Mouse (Mus musculus) retina, postnatal 1 day (tissue): Measurements from ENCODE around the gene Ppp1r14b.

Experiments
- DNase-seq: peaks from one replicate; pipeline ENCODE4 v3.0.0-alpha.2; 2012

The Ppp1r14b gene

DNA sequence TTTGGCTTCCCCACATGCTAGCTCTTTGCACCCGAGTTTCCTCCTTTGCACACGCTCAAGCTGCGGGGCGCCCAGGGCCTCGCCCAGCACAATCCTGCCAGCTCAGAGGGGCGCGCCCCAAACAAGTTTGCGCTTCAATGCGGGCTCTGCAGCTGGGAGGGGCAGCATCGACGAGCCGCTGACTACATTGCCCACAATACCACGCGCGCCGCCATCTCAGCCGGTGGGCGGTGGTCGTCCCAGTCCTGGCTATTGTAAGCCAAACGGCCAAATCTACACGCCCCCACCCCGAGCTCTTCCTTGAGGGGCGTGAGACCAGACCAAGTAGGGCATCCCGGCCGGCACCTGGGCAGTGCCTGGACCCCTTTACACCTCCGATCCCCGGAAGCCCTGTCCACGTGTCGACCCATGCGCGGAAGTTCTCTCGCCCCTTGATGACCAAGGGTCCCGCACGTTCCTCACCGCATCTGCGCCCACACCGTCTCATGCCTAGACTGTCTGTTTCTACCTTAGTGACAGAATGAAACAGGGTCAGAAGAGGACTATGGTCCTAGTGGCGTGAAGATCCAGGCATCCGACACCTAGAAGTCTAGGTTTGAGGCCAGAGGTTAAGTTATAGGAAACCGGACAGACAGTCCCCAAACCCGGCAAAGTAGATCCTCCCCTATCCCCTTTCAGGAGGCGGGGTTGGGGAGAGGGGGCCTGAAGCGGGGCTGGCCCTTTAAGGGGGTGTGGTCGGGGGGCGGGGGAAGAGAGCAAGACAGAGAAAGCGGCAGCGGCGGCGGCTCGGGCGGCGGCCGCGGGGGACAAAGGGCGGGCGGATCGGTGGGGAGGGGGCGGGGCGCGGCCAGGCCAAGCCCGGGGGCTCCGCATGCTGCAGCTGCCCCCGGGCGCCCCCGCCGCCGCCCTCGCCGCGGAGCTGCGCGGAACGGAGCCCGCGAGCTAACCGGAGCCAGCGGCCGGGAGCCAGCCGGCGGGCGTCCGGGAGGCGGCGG is at the start of gene Ppp1r14b:
Gene Ppp1r14b (plus strand): TSS at position 758 of the 995 bp plus-strand sequence.
- peak; percentile 93 for DNase-seq

DNA sequence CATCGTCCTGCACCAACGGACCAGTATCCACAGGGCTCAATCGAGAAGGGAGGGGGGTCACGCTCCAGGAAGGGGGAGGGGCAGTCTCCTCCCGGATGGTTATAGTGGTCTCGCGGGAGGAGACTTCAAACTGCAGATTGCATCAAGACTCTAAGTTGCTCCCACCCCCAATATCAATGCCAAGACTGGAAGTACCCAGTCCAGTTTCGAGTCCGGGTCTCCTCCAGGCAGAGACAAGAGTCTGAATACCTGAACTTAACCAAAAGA is 49.5 kb upstream of the Ppp1r14b start, which contains the start of gene Catsperz:
Gene Catsperz (minus strand): TSS at position 74 of the 267 bp plus-strand sequence.
- no peak for DNase-seq

DNA sequence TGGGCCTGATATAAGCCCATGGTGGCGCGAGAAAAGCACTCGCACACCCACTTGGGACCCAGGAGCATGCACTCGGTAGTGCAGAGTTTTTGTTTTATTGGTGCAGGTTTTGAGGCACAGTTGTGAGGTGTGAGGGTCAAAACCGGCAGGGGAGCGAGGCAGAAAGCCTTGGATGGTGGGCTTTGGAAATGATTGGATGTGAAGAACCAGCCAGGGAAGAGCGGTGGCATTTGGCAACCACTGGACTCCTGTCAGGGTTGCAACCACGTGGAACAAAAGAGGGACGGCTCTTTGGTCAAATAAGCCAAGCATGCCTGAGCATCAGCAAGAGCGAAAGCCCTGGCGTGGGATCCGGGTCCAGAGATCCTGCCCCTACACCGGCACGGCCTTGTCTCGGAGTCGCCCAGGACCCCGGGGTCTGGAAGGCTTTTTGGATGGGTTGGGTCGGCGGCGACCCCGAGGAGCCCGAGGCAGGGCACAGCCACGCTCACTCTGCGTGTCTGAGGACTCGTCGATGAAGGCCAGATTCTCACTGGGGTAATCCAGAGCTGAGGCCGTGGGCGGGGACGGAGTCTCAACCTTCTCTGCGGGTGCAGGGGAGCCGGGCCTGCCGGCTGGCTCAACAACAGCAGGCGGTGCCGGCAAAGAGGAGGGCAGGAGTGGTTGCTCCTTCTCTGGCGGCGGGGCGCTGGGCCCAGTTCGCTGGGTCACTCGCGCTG is 49.0 kb upstream of the Ppp1r14b start:
- DNase-seq, result no peak

DNA sequence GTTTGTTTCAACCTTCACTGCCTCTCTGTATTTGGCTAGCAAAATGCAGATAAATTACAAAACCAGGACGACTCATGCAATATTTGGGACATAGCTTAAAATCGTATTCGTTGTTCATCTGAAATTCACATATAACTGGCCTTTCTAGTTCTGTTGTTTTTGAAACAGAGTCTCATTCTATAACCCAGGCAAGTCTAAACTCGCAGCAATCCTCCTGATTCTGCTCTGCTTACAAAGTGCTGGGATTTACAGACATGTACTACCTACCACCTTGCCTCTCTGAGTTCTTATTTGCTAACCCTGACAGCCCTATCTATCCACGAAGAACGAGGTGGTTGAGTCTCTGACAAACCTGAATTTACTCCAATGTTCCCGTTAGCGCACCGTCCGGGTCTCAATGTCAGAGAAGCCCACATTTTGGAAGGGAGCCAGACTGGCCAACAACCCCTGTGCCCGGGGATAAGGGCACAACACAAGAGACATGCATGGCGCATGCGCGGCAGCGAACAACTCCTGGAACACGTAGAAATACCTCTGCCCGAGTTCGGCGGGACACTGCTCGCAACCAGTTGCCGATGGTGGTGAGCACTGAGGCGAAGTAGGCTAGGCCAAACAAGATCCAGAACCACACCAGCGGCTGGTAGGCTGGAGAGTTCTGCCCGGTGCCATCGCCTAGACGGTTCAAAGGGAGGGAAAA is 48.1 kb upstream of the Ppp1r14b start:
- DNase-seq, result peak; percentile 68

DNA sequence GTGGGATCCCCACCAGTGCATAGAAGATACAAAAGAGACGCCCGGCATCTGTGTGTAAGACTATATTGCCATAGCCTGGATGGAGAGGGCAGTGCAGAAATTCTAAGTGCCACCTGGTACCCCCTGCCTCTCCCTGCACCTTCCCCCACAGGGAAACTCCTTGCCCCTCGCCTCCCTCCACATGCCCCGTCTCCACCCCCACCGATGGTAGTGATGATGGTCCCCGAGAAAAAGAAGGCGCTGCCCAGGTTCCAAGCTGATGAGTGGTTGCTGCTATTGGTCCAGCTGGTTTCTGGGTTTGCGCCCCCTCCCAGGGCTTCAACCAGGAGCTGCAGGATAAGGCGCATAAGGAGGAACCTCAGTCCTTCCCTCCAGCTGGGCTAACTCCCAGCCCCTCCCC is 46.7 kb upstream of the Ppp1r14b start:
- DNase-seq, result no peak

DNA sequence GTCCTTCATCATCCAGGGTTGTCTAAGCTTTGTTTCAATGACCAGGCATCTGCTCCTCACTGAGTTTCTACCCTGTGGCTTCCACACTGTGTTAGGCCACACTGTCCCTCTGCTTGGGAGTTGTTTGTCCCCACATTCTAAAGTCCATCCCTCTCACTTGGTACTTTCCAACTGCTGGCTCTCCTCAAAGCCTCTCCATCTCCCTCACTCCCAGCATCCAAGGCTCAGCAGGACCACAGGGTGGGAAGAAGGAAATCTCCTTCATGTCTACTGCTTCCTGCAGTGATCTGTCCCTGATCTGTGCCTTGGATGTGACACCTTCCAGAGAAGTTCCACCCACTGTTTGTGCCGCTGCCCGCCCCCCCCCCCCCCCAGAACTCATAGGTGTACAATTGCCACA is 43.8 kb upstream of the Ppp1r14b start:
- no peak for DNase-seq

DNA sequence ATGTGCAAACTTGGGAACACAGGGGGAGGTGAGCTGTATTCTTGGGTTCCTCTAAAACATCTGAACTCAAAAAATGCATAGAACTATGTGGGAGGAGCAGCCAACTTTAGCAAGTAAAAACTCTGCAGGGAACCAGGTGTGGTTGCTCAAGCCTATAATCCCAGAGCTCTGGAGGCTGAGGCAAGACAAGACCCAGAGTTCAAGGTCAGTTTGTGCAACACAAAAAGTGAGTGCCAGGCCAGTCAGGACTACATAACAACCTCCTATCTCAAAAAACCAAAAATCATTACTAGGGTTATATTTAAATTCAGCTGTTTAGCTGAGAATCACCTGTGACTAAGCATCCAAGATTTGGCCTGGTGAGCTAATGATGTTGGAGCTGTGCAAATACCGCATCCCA is 42.8 kb upstream of the Ppp1r14b start:
- no peak for DNase-seq

DNA sequence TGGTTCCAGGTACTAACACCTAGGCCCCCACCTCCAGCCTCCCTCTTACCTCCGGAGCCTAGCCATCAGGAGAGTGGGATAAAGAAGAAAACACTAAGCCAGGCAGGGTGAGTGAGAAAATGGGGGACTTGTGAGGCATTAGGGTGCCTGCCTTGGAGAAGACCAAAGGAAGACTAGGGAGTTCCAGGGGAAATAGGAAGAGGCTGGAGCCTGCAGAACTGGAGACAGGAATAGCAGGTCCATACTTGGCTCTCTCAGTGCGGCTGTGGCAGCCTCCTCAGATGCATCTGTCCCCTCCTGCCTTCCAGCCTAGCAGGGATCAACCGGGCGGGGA is 41.7 kb upstream of the Ppp1r14b start:
- DNase-seq, result no peak

DNA sequence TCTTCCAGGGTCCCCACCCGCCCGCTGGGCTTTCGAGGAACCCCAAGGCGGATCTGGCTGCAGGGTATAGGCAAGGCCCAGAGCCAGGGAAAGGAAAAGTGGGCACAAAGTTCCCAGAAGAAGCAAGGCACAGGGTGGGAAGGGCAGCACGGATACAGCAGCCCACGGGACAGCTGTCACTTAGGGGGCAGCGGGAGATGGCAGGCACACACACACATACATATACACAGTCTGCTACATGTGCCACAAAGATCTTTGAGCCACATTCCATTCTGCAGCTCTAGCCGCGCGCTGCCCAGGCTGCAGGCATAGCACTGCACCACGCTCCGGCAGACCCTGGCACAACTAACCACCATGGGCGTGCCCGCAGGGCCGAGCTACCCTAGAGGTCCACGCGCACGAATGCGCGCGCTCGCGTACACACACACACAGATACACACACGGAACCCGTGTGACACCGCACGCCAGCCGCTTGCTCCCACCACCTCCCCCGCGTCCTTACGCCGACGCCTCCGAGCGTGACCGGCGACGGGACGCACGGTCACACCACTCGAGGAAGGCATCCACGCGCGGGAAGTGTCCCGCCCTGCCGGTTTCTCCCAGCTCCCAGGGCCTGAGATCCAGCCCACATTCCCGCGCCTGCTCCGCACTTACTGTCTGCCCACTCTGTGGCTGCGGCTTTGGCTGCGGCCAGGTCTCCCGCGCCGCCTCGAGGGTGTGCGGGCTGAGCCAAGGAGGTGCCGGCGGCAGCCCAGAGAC is 41.2 kb upstream of the Ppp1r14b start:
- peak; percentile 67 for DNase-seq

DNA sequence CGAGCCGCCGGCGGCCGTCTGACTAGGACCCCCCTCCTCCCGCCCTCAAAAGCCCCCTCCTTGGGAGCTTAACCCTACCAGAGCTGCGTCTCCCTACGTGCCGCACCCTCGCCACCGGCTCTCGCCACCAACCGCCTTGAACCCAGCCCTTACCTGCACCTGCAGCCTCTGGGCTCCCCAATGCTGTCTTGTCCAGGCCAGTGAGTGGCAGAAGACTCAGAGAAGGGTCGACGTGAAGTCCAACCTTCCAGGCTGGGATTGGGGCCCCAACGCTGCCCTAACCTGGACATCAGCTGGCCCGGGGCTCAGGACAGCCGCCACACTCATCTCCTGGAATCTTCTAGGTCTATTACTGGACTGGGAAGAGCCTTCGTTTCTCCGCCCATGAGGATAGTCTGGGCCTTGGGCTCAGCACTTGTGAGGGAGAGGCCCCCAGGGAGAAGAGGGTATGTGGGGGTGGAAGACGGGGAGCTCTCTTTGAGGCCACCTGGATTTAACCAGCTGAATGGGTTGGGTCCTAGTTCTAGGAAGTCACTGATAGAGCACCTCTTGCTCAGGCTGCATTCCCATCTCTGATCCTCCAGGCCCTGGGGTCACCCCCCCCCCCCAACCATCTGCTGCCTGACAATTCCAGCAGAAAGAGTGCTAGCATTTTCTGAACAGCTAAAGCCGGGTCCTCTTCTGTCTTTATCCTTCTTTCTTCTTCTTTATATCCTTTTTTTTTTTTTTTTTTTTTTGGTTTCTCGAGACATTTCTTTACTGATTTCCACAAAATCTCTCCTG is 40.4 kb upstream of the Ppp1r14b start, which contains the start of gene Kcnk4:
Gene Kcnk4 (minus strand): TSS at position 321 of the 783 bp plus-strand sequence.
- no peak for DNase-seq

DNA sequence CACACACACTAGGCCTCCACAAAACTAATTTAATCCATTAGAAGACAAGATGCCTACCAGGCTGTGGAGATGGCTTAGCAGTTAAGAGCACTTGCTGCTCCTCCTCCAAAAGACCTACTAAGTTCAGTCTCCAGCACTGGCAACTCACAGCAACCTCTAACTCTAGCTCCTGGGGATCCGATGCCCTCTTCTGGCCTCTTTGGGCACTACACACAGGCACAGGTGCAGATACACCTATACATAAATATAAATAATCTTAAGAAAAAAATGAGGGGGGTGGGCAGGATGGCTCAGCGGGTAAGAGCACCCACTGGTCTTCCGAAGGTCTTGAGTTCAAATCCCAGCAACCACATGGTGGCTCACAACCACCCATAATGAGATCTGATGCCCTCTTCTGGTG is 38.5 kb upstream of the Ppp1r14b start:
- no peak for DNase-seq

DNA sequence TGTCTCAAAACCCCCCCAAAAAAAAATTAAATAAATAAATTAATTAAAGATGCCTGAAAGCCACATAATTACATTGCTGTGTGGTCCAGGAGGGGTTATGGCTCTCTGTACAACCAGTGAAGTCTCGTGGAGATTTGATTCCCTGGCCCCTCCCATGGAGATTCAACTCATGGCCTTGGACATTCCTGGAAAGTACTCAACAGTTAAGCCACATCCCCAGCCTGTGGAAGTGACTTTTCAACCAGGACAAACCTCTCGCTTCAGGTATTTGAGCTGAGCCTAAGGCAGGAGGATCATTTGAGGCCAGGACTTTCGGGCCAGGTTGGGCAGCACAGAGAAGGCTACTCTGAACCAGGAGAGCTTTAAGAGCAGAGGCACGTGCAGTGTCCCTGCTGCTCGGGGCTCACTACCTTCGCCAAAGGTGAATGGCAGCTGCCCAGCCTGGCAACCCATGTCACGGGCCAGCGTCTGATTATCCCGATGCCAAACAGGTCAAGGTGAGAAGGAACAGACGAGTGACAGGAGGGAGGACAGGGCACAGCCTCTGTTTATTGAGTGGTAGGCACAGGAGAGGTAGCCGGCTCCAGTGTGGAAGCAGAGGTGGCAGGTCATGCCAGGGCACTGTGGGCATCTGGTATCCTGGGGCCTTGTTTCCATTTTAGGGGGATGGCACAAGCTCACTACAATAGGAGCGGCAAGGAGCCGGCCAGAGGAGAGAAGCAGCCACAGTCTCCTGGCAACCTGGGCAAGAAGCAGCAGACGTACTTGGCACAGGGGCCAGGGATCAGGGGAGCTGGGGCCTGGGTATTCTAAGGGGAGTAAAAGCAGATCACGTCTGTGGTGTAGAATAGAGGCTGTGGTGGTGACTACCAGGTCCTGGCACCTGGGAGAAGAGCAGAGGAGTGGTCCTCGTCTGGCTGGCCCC is 37.0 kb upstream of the Ppp1r14b start:
- no peak for DNase-seq

DNA sequence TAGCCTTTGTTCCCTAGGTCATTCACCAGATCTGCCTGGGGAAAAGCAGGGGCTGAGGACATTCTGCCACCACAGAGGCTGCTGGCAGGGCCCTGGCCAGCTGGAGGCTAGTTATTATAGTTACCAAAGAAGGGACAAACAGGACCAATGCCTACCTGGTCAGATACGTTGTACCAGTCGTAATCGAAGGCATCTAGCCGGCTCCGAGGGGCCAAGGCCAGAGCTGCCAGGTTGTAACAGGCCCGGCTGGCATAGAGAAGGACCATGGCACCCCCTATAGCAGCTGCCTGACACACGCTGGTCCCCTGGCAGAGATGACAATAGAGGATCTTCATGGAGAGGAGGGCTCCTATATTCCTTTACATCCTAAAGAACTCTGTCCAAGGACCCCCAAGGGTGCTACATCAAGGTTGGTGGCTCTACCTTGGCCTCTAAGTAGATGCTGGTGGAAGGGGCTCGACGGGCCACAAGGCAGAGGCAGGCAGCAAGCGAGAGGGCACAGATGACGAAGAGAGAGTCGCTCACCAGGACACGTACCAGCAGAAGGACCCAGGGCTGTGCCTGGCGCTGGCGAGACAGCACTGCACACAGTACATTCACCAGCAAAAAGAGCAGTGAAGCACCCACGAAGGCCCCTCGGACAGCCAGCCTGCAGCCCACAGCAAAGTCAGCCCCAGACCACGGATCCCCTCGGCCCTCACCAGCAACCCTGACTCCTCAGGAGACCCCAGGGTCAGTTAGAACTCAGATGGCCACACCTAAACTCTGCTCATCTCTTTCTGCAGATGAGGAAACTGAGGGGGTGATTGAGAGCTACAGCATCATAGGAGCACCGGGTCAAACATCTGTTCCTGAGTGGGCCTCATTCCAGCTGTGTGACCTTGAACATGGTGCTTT is 35.4 kb upstream of the Ppp1r14b start:
- no peak for DNase-seq

DNA sequence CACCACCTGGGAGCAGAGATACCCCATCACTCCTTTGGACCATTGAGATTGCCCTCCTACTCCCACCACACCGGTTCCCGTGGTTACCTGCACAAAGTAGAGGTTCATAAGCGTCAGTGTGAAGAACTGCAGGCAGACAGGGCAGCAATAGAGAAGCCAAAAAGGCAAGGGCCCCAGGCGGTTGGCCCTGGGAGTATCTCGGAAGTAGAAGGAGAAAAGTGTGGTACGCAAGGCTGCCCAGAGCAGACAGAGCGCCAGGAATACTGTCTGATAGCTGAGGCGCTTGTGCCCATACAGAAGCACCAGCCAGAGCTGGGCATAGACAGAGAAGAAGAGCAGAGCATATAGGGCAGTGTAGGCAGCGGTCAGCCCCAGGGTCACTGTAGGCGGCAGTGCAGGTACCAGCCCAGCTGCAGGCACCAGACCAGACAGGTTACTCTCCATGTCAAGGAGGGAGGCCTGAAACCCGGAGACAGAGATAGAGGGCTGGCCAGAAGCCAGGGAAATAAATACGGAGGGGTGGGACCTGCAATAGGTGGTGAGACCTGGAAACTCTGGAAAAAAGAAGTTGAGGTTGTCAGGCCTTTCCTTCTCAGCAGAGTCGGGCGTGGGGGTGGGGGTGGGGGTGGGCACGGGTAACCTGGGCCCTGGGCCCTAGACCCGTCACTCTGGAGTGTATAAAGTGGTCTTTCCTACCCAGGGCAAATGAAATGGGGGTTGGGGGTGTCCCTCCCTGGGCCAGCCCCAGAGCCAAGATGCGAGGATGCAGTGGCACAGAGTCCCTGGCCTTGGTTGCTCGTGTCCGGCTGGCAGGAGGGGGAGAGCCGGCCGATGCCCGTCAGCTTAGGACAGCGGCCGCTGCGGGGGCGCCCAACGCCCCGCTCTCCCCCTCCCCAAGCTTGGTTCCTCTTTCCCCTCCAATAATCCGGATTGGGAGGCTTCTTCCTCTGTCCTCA is 34.1 kb upstream of the Ppp1r14b start:
- no peak for DNase-seq

DNA sequence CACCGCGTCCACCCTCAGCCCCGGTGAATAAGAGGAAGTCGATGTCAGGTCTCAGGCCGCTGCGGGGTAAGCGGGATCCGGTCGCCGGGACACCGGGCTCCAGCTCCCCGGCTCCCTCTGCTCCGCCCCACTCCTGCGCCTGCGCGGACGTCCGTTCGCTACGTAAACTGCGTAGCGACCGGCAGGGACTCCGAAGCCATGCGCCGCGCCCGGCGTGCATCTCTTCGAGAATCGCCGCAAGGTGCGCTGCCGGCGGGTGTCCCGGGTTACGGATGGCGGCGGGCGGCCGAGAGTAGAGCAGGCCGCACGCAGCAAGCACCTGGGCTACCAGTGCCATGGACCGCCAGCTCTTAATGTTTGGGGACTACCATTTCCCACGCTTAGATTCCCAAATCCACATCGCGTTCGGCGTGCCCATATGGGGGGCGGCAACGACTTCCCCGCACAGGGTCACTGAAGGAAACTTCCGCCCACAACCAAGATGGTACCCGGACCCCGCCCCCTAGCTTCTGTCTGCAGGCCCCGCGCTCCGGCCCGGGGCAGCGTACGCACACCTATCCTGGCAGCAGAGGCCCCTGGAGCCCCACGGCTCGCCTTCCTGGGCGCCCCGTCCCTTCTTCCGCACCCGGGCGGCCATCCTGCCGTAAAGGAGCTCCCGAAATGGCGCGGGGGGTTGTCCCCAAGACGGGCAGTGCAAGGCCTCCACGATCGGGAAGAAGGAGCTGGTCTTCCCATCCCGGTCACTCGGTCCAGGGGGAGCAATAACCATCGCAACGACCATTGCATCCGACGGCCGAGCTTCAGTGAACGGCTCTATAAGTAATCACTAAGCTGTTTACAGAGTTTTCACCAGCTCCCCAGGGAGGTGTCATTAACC is 33.2 kb upstream of the Ppp1r14b start, which contains the start of gene Bad:
Gene Bad (plus strand): TSS at position 490 of the 877 bp plus-strand sequence.
- DNase-seq, result peak; percentile 95

DNA sequence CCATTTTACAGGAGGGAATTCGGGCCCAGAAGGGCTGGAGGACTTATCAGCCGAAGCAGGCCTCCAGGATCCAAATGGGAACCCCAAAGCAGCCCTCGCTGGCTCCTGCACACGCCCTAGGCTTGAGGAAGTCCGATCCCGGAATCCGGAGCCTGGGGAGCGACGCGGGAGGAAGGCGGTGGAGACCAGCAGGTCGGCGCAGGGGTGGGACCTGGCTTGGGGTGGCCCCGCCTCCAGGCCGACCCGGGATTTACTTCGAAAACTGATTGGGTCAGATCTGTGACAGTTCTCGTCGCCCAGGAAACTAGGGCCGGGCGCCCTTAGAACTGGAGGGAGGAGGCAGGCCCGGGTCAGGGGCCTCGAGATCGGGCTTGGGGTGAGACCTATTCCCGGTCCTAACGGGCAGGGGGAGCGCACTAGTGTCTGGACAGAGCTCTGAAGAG is 32.5 kb upstream of the Ppp1r14b start, which contains the start of gene Gpr137:
Gene Gpr137 (minus strand): TSS at position 232 of the 443 bp plus-strand sequence.
- DNase-seq, result peak; percentile 95

DNA sequence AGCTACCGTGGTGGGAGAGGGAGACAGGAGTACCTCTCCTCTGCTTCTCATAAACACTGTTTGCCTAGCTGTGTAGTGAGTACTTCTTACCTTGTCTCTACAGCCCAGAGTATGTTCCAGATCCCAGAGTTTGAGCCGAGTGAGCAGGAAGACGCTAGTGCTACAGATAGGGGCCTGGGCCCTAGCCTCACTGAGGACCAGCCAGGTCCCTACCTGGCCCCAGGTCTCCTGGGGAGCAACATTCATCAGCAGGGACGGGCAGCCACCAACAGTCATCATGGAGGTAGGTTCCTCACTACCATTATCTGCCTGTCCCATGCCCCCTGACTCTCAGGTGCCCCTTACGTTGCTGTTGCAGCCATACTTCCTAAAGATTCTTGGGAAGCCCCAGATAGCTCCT is 32.0 kb upstream of the Ppp1r14b start:
- DNase-seq, result no peak
